Mouse (Mus musculus) megakaryocyte, embryonic 14.5 days (primary cell): ENCODE data around the gene Cnbp. TPM values are rescaled to one million over a fixed set of nuclear protein-coding genes. Genes with fewer than 3 reads are reported as not detected.

Source experiments
- H3K27me3 ChIP-seq: replicated peaks from 2 replicates; pipeline ENCODE3; 2012; ENCODE audit warnings: inconsistent platforms
- H3K36me3 ChIP-seq: replicated peaks from 2 replicates; pipeline ENCODE3; 2012; ENCODE audit warnings: low read length, inconsistent platforms, mixed read lengths
- H3K4me1 ChIP-seq: 2 replicates; pipeline ENCODE4 v1.6.1; 2012; ENCODE audit warnings: inconsistent platforms
- H3K4me3 ChIP-seq: replicated peaks from 2 replicates; pipeline ENCODE3; 2012; ENCODE audit warnings: moderate library complexity, mild to moderate bottlenecking, inconsistent platforms
- H3K9me3 ChIP-seq: 2 replicates; pipeline ENCODE4 v1.6.1; 2012; ENCODE audit warnings: inconsistent platforms
- FLI1 ChIP-seq: IDR thresholded peaks from 2 replicates; pipeline ENCODE4 v1.6.1; 2012; ENCODE audit warnings: low read length, inconsistent platforms, mixed read lengths
- GATA1 ChIP-seq: IDR thresholded peaks from 3 replicates; pipeline ENCODE4 v1.6.1; 2012; ENCODE audit warnings: mixed read lengths, low read length, inconsistent platforms, borderline replicate concordance
- polyA plus RNA-seq: library from polyadenylated mRNA; stranded (reverse); fragments of >175 nt; gene quantifications from 2 replicates; pipeline ENCODE4 v1.2.3, GENCODE M21; 2012; ENCODE audit warnings: low replicate concordance; ENCODE audit not compliant: insufficient read depth

Cnbp gene
- polyA plus RNA-seq, 1 experiment: 59.4 TPM

GRCm38 (mm10) chr6:87835695-87836094, 15.2 kb downstream of the Cnbp start, which contains the start of gene Gm45140:
Gene Gm45140 (minus strand): TSS chr6:87835795.
- H3K27me3 ChIP-seq: no peaks in the 10 kb centered on the region
- no peak within 1 kb of the TSS for H3K4me3 ChIP-seq
- peaks cover 60% of the 10 kb centered on the region for H3K36me3 ChIP-seq
- peaks cover 36% of the 10 kb centered on the region for H3K4me1 ChIP-seq
- TF ChIP-seq FLI1: no peak
- TF ChIP-seq GATA1: no peak
- no peaks in the 10 kb centered on the region for H3K9me3 ChIP-seq

DNA sequence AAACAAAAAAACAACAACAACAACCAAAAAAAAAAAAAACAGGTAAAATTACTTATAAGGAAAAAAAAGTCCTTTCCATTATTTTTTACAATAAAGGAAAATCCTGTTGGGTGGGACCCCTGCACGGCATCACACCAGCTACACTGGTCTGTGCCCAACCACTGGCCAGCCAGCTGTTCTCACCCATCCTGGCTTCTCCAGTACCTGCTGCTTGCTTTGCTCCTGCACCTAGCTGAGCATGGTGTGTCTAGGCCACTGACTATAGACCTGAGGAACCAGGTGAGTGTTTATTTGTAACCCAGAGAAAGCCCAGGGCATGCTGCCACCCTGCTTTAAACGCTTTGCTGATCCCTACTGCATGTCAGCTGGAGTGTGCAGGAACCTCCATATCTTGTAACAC, 30.5 kb downstream of the Cnbp start:
- Histone ChIP-seq H3K27me3 (no peaks in the 10 kb centered on the region), H3K36me3 (peaks cover 98% of the 10 kb centered on the region), H3K4me1 (peaks cover 35% of the 10 kb centered on the region), H3K9me3 (no peaks in the 10 kb centered on the region), H3K4me3 (no peak overlapping the region)
- TF ChIP-seq FLI1 (no peak), GATA1 (no peak)

GRCm38 (mm10) chr6:87814486-87814885, 36.4 kb downstream of the Cnbp start:
- no peak overlapping the region for H3K4me3 ChIP-seq
- H3K9me3 ChIP-seq: no peaks in the 10 kb centered on the region
- peaks cover 55% of the 10 kb centered on the region for H3K4me1 ChIP-seq
- H3K36me3 ChIP-seq: peaks cover 69% of the 10 kb centered on the region
- TF ChIP-seq FLI1 (no peak), GATA1 (no peak)
- H3K27me3 ChIP-seq: no peaks in the 10 kb centered on the region

- no peaks in the 10 kb centered on the region for H3K9me3 ChIP-seq
- H3K27me3 ChIP-seq: no peaks in the 10 kb centered on the region
- peak overlapping the region; percentile 100 for H3K4me3 ChIP-seq
- TF ChIP-seq FLI1 (no peak), GATA1 (no peak)
- H3K4me1 ChIP-seq: peaks cover 67% of the 10 kb centered on the region
- peaks cover 67% of the 10 kb centered on the region for H3K36me3 ChIP-seq
Observed at GRCm38 (mm10) chr6:87812656-87813055, 38.2 kb downstream of the Cnbp start.

DNA sequence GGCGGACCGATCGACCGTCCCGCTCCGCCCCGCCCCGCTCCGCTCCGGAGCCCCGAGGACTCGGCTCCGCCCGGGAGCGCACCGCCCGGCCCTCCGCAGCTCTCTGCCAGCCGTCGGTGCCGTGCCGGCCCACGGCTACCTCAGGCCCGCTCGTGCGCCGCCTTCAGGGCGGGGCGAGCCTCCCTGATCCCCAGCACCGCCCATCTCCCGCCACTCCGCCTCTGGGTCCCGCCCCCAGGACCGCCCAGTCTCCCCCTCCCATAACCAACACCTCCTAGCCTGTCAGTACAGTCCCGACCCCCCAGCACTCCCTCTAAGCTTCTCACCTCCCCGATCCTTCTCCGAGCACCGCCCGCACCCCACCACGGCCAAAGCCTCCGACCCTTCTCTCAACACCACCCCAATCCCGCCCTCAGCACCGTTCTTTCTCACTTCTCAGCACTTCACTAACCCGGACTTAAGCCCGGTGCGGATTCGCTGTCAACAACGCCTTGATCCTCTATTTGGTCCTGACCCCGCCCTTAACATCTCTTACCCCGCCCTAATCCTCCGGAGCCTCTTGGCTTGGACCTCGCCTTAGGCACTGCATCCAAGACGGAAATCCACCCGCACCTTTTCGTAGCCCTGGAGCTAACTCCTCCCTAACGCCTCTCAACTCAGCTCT, 39.1 kb downstream of the Cnbp start, which contains the start of gene Rab43:
Gene Rab43 (minus strand): TSS at position 490 of the 664 bp plus-strand sequence.
- peaks cover 67% of the 10 kb centered on the region for H3K4me1 ChIP-seq
- peaks cover 63% of the 10 kb centered on the region for H3K36me3 ChIP-seq
- H3K27me3 ChIP-seq: no peaks in the 10 kb centered on the region
- no peaks in the 10 kb centered on the region for H3K9me3 ChIP-seq
- TF ChIP-seq FLI1 (no peak), GATA1 (no peak)
- peak within 1 kb of the TSS; percentile 100 for H3K4me3 ChIP-seq

- H3K4me1 ChIP-seq: peaks cover 69% of the 10 kb centered on the region
- no peaks in the 10 kb centered on the region for H3K9me3 ChIP-seq
- TF ChIP-seq FLI1: no peak
- no peaks in the 10 kb centered on the region for H3K27me3 ChIP-seq
- peak overlapping the region; percentile 100 for H3K4me3 ChIP-seq
- H3K36me3 ChIP-seq: peaks cover 56% of the 10 kb centered on the region
Observed at GRCm38 (mm10) chr6:87810713-87811669, 39.9 kb downstream of the Cnbp start.

- no peak for TF ChIP-seq GATA1
- TF ChIP-seq FLI1: no peak
- Histone ChIP-seq H3K4me1 (peaks cover 76% of the 10 kb centered on the region), H3K36me3 (peaks cover 54% of the 10 kb centered on the region), H3K4me3 (peak overlapping the region; percentile 100), H3K27me3 (no peaks in the 10 kb centered on the region), H3K9me3 (no peaks in the 10 kb centered on the region)
Observed at GRCm38 (mm10) chr6:87810311-87810710, 40.6 kb downstream of the Cnbp start.

DNA sequence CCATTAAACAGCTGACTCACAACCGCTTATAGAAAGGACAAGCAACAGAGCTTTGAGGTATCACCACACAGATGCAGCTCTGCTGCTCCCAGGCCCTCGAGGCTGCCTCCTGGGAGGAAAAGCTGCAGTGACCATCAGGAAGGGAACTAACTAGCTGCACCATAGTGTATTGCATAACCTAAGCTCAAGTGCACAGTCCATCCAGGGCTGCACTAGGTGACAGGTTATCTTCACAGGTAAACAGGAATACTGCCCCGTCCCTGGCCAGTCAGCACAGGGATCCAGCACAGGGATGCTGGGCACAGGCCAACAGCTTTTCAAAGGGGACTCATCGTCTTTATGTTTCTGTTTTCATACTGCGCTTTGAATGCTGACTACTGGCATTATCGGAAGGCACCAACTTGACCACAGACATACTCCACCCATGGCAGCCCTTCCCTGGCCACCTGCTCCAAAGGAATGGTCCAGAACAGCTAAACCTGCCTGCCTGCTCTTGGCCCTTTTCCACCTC, 41.2 kb downstream of the Cnbp start:
- Histone ChIP-seq H3K36me3 (peaks cover 54% of the 10 kb centered on the region), H3K9me3 (no peaks in the 10 kb centered on the region), H3K27me3 (no peaks in the 10 kb centered on the region), H3K4me1 (peaks cover 82% of the 10 kb centered on the region), H3K4me3 (peak overlapping the region; percentile 100)
- TF ChIP-seq FLI1 (no peak), GATA1 (no peak)

GRCm38 (mm10) chr6:87809144-87809543, 41.8 kb downstream of the Cnbp start:
- Histone ChIP-seq H3K9me3 (no peaks in the 10 kb centered on the region), H3K4me3 (peak overlapping the region; percentile 100), H3K36me3 (peaks cover 55% of the 10 kb centered on the region), H3K27me3 (no peaks in the 10 kb centered on the region), H3K4me1 (peaks cover 87% of the 10 kb centered on the region)
- no peak for TF ChIP-seq FLI1
- no peak for TF ChIP-seq GATA1
